Mouse (Mus musculus) layer of hippocampus, adult 11-12 months (tissue): ENCODE data around the gene Nup35.

Experiments used
- DNase-seq: peaks from one replicate; pipeline ENCODE4 v3.0.0; 2022; ENCODE audit warnings: low spot score

Gene Nup35

GRCm38 (mm10) chr2:80616854-80617737, at the start of gene Nup35, which contains the start of gene Dusp19:
Gene Nup35 (plus strand): TSS chr2:80617236.
Gene Dusp19 (plus strand): TSS chr2:80617045.
- peak; percentile 98 for DNase-seq

- no peak for DNase-seq
Measured at GRCm38 (mm10) chr2:80567411-80567810, 49.6 kb upstream of the Nup35 start.

DNA sequence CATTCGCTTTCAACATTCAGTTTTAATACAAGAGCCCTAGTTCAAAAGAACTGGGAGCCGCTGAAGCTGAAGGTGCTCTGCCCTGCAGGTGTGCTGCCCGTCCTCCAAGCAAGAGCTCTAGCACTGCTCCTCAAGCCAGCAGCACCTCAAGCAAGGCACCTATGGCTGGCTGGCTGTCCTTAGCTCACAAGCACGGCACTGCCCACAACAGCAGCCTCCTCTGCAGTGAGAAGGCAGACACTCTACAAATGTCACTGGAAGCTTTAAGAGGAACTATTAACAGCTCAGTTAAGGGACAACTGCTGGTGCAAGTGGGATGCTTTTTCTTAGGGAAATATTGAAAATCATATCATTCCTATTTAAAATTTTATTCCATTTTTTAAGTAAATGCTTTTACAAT, 46.4 kb upstream of the Nup35 start:
- no peak for DNase-seq

DNA sequence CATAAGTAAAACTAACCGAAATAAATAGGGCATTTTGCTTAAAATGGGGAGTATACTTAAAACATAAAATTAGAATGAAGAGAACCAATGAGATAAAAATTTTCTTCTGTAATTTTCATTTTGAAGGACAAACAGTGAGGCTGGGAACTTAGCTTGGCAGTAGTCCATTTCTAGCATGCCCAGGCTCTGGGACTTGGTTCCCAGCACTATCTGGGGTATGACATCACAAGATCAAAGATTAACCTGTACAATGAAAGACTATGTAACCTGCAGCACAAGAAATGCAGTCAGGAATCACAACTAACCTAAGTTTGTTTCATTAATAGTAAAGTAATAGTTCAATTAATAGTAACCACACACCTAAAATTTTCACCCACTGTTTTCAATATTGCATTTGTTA, 39.8 kb upstream of the Nup35 start:
- DNase-seq, result no peak

- no peak for DNase-seq
Measured at GRCm38 (mm10) chr2:80579253-80579891, 37.7 kb upstream of the Nup35 start.

- DNase-seq, result peak; percentile 35
Measured at GRCm38 (mm10) chr2:80580311-80580961, 36.6 kb upstream of the Nup35 start.

GRCm38 (mm10) chr2:80581043-80581711, 35.9 kb upstream of the Nup35 start, which contains the start of gene Nckap1:
Gene Nckap1 (minus strand): TSS chr2:80581380.
- peak; percentile 88 for DNase-seq

- no peak for DNase-seq
Measured at GRCm38 (mm10) chr2:80582356-80582755, 34.7 kb upstream of the Nup35 start.

- DNase-seq, result peak; percentile 63
Measured at GRCm38 (mm10) chr2:80594215-80594918, 22.7 kb upstream of the Nup35 start.

DNA sequence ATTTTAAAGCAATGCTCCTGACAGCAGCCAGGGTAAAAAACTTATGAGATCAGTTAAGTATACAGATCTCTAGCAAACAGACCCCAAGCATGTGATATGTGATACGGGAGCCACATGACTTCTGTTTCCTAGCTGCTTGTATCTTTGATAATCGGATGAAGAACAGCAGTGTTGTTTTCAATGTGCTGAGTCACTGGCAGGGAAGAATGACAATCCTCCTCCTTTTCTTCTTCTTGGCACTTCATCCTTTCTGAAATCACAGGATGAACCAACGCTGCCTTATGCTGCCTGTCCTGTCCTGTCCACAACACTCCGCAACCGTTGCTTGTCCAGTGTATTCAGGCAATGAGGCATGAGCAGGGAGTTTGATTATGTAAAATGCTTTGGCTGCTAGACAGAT, 20.1 kb upstream of the Nup35 start:
- no peak for DNase-seq

- no peak for DNase-seq
Measured at GRCm38 (mm10) chr2:80599850-80600249, 17.2 kb upstream of the Nup35 start.

DNA sequence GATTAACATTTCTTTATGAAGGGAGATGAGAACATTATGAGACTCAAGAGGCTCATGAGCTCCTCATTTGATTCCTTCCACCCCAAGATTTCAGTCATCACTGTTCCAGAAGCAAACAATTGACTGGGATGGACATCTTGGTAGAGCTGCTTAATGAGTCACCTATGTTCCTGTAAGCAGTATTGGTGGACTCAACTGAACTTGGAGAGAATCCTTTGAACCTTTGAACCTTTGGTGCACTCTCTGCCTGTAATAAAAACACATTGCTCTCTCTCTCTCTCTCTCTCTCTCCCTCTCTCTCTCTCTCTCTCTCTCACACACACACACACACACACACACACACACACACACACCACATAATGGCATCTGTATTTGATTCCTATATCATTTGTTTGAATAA, 16.4 kb upstream of the Nup35 start:
- DNase-seq, result no peak

GRCm38 (mm10) chr2:80602756-80603155, 14.3 kb upstream of the Nup35 start:
- no peak for DNase-seq

- no peak for DNase-seq
Measured at GRCm38 (mm10) chr2:80603771-80604426, 13.1 kb upstream of the Nup35 start.

DNA sequence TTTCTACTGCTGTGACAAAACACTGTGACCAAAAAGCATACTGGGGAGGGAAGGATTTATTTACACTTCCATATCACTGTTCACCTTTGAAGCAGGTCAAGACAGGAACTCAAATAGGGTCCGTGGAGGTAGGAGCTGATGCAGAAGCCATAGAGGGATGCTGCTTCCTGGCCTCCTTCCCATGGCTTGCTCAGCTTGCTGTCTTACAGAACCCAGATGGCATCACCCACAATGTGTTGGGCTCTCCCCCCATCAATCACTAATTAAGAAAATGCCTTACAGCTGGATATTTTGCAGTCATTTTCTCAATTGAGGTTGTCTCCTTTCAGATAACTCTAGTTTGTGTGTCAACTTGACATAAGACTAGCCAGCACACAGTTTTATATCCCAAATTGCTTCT, 4.8 kb upstream of the Nup35 start:
- no peak for DNase-seq

GRCm38 (mm10) chr2:80612796-80613195, 4.2 kb upstream of the Nup35 start:
- DNase-seq, result peak; percentile 78

DNA sequence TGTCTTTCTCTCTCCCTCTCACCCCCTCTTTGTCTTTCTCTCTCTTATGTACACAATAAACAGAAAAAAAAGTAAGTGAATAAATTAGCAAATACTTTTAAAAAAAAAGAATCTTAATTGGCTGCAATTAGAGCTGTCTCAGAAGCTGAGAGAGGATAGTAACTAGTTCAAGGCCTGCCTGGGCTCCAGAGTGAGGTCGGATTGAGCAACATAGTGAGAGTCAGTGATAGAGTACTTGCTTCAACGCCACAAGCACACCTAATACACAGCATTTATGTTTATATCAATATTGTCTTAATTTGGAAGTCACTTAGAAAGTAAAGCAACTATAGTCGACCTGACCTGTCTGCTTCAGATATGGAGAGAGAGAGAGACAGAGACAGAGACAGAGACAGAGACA, 2.0 kb downstream of the Nup35 start:
- no peak for DNase-seq

- no peak for DNase-seq
Measured at GRCm38 (mm10) chr2:80621921-80622320, 4.9 kb downstream of the Nup35 start.

GRCm38 (mm10) chr2:80624523-80624922, 7.5 kb downstream of the Nup35 start:
- no peak for DNase-seq

DNA sequence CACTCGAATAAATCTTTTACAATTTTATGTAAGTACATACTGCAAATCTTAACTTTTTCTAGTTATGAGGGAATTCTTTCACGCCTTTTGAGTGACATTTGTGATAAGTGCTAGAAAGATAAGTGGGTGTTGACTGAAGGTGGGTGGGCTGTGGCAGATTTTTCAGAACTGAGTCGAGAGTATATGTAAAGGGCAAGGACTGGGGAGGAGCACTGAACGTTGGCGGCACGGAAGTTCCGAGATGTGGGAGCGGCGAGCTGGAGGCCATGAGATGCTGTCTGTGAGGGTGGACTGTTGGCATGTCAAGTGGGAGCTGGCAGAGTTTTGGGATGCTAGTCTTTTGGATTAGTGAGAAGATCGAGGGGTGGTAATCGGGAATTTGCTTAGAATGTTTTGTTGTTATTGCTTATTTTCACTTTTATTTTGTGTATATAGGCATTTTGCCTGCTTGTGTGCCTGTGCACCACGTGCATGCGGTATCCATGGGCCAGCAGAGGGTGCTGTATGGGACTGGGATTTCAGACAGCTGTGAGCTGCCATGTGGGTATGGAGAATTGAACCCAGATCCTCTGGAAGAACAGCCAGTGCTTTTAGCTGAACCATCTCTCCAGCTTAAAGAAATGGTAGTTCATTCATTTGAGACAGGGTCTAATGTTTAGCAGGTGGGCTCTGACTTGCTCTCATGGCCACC, 15.4 kb downstream of the Nup35 start:
- no peak for DNase-seq
